Mouse (Mus musculus): ENCODE results near the gene Stag1. TPM values are rescaled to one million over a fixed set of nuclear protein-coding genes. Genes with fewer than 3 reads are reported as not detected.

Gene Stag1
- 40.9 and 42.6 TPM in 2 replicates for polyA plus RNA-seq (2015; fragmentation: Nextera tagmentation; extraction: Ambion mirVana)

GRCm38 (mm10) chr9:100597546-100597945, at the start of gene Stag1:
Stag1 (plus strand) TSS chr9:100597798.
- H3K9me3 ChIP-seq, result no peaks in the 10 kb centered on the region
- no peak within 1 kb of the TSS for H3K4me2 ChIP-seq
- no peak for ATAC-seq (ENCODE audit: insufficient read depth, low FRiP score, low read depth)
- H3K4me3 ChIP-seq (replicated peaks), result no peak within 1 kb of the TSS
- no peaks in the 10 kb centered on the region for H3K36me3 ChIP-seq
- no peak within 1 kb of the TSS for H3K9ac ChIP-seq
- H3K4me1 ChIP-seq, result no peaks in the 10 kb centered on the region
- no peaks in the 10 kb centered on the region for H3K27me3 ChIP-seq (replicated peaks)
- 86% methylated on average over 8 of the region's 8 CpGs for WGBS
- no peak within 1 kb of the TSS for H3K27ac ChIP-seq

- no peak overlapping the region for H3K4me3 ChIP-seq (replicated peaks)
- ATAC-seq (ENCODE audit: insufficient read depth, low FRiP score, low read depth), result no peak
- H3K4me1 ChIP-seq, result peaks cover 7% of the 10 kb centered on the region
- H3K27ac ChIP-seq, result no peak overlapping the region
- no peaks in the 10 kb centered on the region for H3K36me3 ChIP-seq
- H3K27me3 ChIP-seq (replicated peaks), result no peaks in the 10 kb centered on the region
- 92% methylated on average over 2 of the region's 2 CpGs for WGBS
- H3K4me2 ChIP-seq, result no peak overlapping the region
- no peak overlapping the region for H3K9ac ChIP-seq
- H3K9me3 ChIP-seq, result no peaks in the 10 kb centered on the region
Observed at GRCm38 (mm10) chr9:100548313-100548712, 49.3 kb upstream of the Stag1 start.

- Histone ChIP-seq H3K4me3 (replicated peaks) (no peak overlapping the region), H3K4me2 (no peak overlapping the region), H3K9ac (no peak overlapping the region), H3K4me1 (no peaks in the 10 kb centered on the region), H3K27ac (no peak overlapping the region), H3K36me3 (no peaks in the 10 kb centered on the region), H3K27me3 (replicated peaks) (no peaks in the 10 kb centered on the region), H3K9me3 (no peaks in the 10 kb centered on the region)
- WGBS, result 54% methylated on average over 5 of the region's 5 CpGs
- ATAC-seq (ENCODE audit: insufficient read depth, low FRiP score, low read depth), result no peak
Observed at GRCm38 (mm10) chr9:100555686-100556085, 41.9 kb upstream of the Stag1 start.

GRCm38 (mm10) chr9:100558023-100558573, 39.5 kb upstream of the Stag1 start:
- Histone ChIP-seq H3K9ac (no peak overlapping the region), H3K4me3 (replicated peaks) (no peak overlapping the region), H3K36me3 (no peaks in the 10 kb centered on the region), H3K27me3 (replicated peaks) (no peaks in the 10 kb centered on the region), H3K9me3 (no peaks in the 10 kb centered on the region), H3K4me1 (no peaks in the 10 kb centered on the region), H3K27ac (no peak overlapping the region), H3K4me2 (no peak overlapping the region)
- ATAC-seq (ENCODE audit: insufficient read depth, low FRiP score, low read depth), result no peak
- 78% methylated on average over 4 of the region's 4 CpGs for WGBS

- Histone ChIP-seq H3K9ac (no peak overlapping the region), H3K4me3 (replicated peaks) (no peak overlapping the region), H3K4me2 (no peak overlapping the region), H3K27me3 (replicated peaks) (no peaks in the 10 kb centered on the region), H3K27ac (no peak overlapping the region), H3K9me3 (no peaks in the 10 kb centered on the region), H3K36me3 (no peaks in the 10 kb centered on the region), H3K4me1 (no peaks in the 10 kb centered on the region)
- no peak for ATAC-seq (ENCODE audit: insufficient read depth, low FRiP score, low read depth)
Observed at GRCm38 (mm10) chr9:100558991-100559390, 38.6 kb upstream of the Stag1 start.

- H3K27ac ChIP-seq, result no peak overlapping the region
Observed at GRCm38 (mm10) chr9:100560251-100560890, 37.2 kb upstream of the Stag1 start.

GRCm38 (mm10) chr9:100569798-100570625, 27.6 kb upstream of the Stag1 start:
- Histone ChIP-seq H3K9ac (peak overlapping the region; percentile 42; the same call in 1 of the 2 replicates), H3K4me3 (replicated peaks) (peak overlapping the region; percentile 63), H3K27me3 (replicated peaks) (no peaks in the 10 kb centered on the region), H3K4me2 (peak overlapping the region; percentile 94), H3K4me1 (no peaks in the 10 kb centered on the region), H3K36me3 (no peaks in the 10 kb centered on the region), H3K9me3 (no peaks in the 10 kb centered on the region), H3K27ac (no peak overlapping the region)
- WGBS, result 10% methylated on average over 32 of the region's 32 CpGs
- ATAC-seq (ENCODE audit: insufficient read depth, low FRiP score, low read depth), result peak; percentile 63; the same call in 1 of the 2 replicates

More at GRCm38 (mm10) chr9:100560251-100560890, 37.2 kb upstream of the Stag1 start:
- ATAC-seq (ENCODE audit: insufficient read depth, low FRiP score, low read depth), result no peak
- no peaks in the 10 kb centered on the region for H3K9me3 ChIP-seq
- no peaks in the 10 kb centered on the region for H3K27me3 ChIP-seq (replicated peaks)
- H3K9ac ChIP-seq, result no peak overlapping the region
- no peak overlapping the region for H3K4me3 ChIP-seq (replicated peaks)
- H3K4me1 ChIP-seq, result no peaks in the 10 kb centered on the region
- no peaks in the 10 kb centered on the region for H3K36me3 ChIP-seq
- no peak overlapping the region for H3K4me2 ChIP-seq
- 82% methylated on average over 10 of the region's 10 CpGs for WGBS

- Histone ChIP-seq H3K9ac (peak within 1 kb of the TSS; percentile 42), H3K36me3 (no peaks in the 10 kb centered on the region), H3K9me3 (no peaks in the 10 kb centered on the region), H3K27me3 (replicated peaks) (no peaks in the 10 kb centered on the region), H3K4me1 (no peaks in the 10 kb centered on the region), H3K4me2 (peak within 1 kb of the TSS; percentile 94), H3K4me3 (replicated peaks) (peak within 1 kb of the TSS; percentile 63), H3K27ac (no peak within 1 kb of the TSS; the same call in 1 of the 2 replicates)
- under 1% methylated on average over 55 of the region's 55 CpGs for WGBS
- peak; percentile 59; the same call in 1 of the 2 replicates for ATAC-seq (ENCODE audit: insufficient read depth, low FRiP score, low read depth)
Observed at GRCm38 (mm10) chr9:100570626-100571233, 26.9 kb upstream of the Stag1 start, which contains the start of gene Slc35g2. Slc35g2 (minus strand) TSS chr9:100571090.

- H3K27ac ChIP-seq, result no peak overlapping the region
- no peaks in the 10 kb centered on the region for H3K36me3 ChIP-seq
- peak overlapping the region; percentile 94; the same call in 1 of the 2 replicates for H3K4me2 ChIP-seq
- no peaks in the 10 kb centered on the region for H3K9me3 ChIP-seq
- H3K27me3 ChIP-seq (replicated peaks), result no peaks in the 10 kb centered on the region
- no peak overlapping the region; the same call in 1 of the 2 replicates for H3K4me3 ChIP-seq (replicated peaks)
- ATAC-seq (ENCODE audit: insufficient read depth, low FRiP score, low read depth), result no peak
- no peak overlapping the region for H3K9ac ChIP-seq
- H3K4me1 ChIP-seq, result no peaks in the 10 kb centered on the region
- WGBS, result 78% methylated on average over 1 of the region's 1 CpGs
Observed at GRCm38 (mm10) chr9:100571511-100571910, 26.1 kb upstream of the Stag1 start.

- Histone ChIP-seq H3K9me3 (no peaks in the 10 kb centered on the region), H3K27ac (no peak overlapping the region), H3K4me2 (no peak overlapping the region), H3K36me3 (no peaks in the 10 kb centered on the region), H3K27me3 (replicated peaks) (no peaks in the 10 kb centered on the region), H3K4me3 (replicated peaks) (no peak overlapping the region), H3K9ac (no peak overlapping the region), H3K4me1 (no peaks in the 10 kb centered on the region)
- ATAC-seq (ENCODE audit: insufficient read depth, low FRiP score, low read depth), result no peak
- 66% methylated on average over 2 of the region's 2 CpGs for WGBS
Observed at GRCm38 (mm10) chr9:100573300-100573699, 24.3 kb upstream of the Stag1 start.

GRCm38 (mm10) chr9:100573942-100574341, 23.7 kb upstream of the Stag1 start:
- Histone ChIP-seq H3K4me3 (replicated peaks) (no peak overlapping the region), H3K27me3 (replicated peaks) (no peaks in the 10 kb centered on the region), H3K4me1 (no peaks in the 10 kb centered on the region), H3K9me3 (no peaks in the 10 kb centered on the region), H3K36me3 (no peaks in the 10 kb centered on the region), H3K4me2 (no peak overlapping the region), H3K9ac (no peak overlapping the region), H3K27ac (no peak overlapping the region)
- ATAC-seq (ENCODE audit: insufficient read depth, low FRiP score, low read depth), result no peak
- WGBS, result 46% methylated on average over 5 of the region's 5 CpGs

Data from stomach, embryonic 15.5 days (tissue).